Mouse (Mus musculus) E14TG2a.4 (cell line): Measurements from ENCODE around the gene Dppa5a.
"Not testable (repeated sequence)": the region's sequence is repeated elsewhere in the genome, so short reads cannot be mapped to it uniquely, and the experiment has no call there.

Experiments
- CTCF ChIP-seq: conservative IDR thresholded peaks from 2 replicates; pipeline ENCODE4 v1.5.1; 2014; ENCODE audit warnings: low read length
- NANOG ChIP-seq: IDR thresholded peaks from 2 replicates; pipeline ENCODE4 v1.6.1; 2014; ENCODE audit warnings: borderline replicate concordance, low read length, mixed read lengths
- POU5F1 ChIP-seq: IDR thresholded peaks from 2 replicates; pipeline ENCODE4 v1.6.1; 2014; ENCODE audit warnings: low read length, borderline replicate concordance

- TF ChIP-seq CTCF, NANOG, POU5F1: not testable (repeated sequence)
Observed at GRCm38 (mm10) chr9:78343055-78343454, 24.9 kb downstream of the Dppa5a start.
